ENCODE assay signal across 9 mouse cellular contexts in the genomic region with DNA sequence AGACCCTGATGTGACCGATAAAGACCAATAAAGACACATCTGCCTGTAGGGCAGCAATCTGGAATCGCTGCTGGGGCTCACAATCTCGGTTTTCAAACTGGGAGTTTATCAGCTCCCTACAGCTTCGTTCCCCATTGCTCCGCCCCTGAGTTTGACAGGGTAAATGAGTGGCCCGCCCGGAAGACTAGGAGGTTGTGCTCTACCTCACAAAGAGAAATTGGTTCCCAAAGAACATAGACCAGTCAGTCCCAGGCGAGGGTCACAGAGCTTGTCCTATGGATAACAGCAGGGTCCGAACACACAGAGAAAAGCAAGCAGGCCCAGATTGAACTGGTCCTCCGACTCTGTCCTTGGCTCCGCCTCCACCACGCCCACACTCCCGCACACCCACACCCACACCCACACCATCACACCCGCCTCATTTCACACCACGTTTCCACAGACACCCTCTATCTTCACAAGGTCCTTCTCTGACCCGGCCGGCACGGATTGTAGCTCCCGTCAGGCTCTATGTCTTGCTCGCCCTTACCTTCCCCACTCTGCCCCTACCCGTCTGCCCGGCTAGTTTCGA. TPM values are rescaled to one million over a fixed set of nuclear protein-coding genes. Genes with fewer than 3 reads are reported as not detected.
A peak's percentile ranks its signal among the peaks of the same experiment; 100 is the strongest.
DNase-seq lines count a peak whose midpoint lies in the region; ATAC-seq and TF ChIP-seq lines count a peak whose summit lies in the region.
"Had no signal": no experiment of that assay in that cellular context is flagged by ENCODE, and none has a peak within 500 bp of the region (broad histone marks: within the 10 kb centered on the region; RNA-seq: fewer than 3 reads in every experiment).

No protein-coding gene starts in this region.

- no peak for DNase-seq in testis, postnatal 14 days (ENCODE audit: low spot score)
- DNase-seq in adrenal gland, adult 18-20 months (ENCODE audit: low spot score in 2 of 2), result peak; percentile 75
- no peak for DNase-seq in limb, embryonic 11.5 days (ENCODE audit: low spot score)
- peak; percentile 78 to 79 for DNase-seq in urinary bladder, postnatal 36 days (ENCODE audit: low spot score in 2 of 2)

- no peak; the same call in 1 of the 2 replicates for ATAC-seq in forebrain, embryonic 12.5 days (ENCODE audit: low FRiP score)
- ATAC-seq in hindbrain, embryonic 12.5 days (ENCODE audit: low FRiP score), result no peak; the same call in 1 of the 2 replicates
- peak; percentile 88 for ATAC-seq in limb, embryonic 11.5 days (ENCODE audit: insufficient number of reproducible peaks, low FRiP score, low TSS enrichment, low read depth)
- no peak for ATAC-seq in midbrain, embryonic 12.5 days (ENCODE audit: low FRiP score, low read depth)

- peak overlapping the region; percentile 13 for H3K9ac ChIP-seq in forebrain, embryonic 12.5 days
- H3K9ac ChIP-seq in hindbrain, embryonic 12.5 days, result peak overlapping the region; percentile 46
- no peak overlapping the region for H3K9ac ChIP-seq in limb, embryonic 11.5 days (ENCODE audit: low read length)
- H3K9ac ChIP-seq in midbrain, embryonic 12.5 days (replicated peaks), result peak overlapping the region; percentile 50

- no peaks in the 10 kb centered on the region for H3K9me3 ChIP-seq in forebrain, embryonic 12.5 days
- H3K9me3 ChIP-seq in hindbrain, embryonic 12.5 days (replicated peaks), result no peaks in the 10 kb centered on the region
- no peaks in the 10 kb centered on the region for H3K9me3 ChIP-seq in limb, embryonic 11.5 days (ENCODE audit: control insufficient read depth, low read length)
- no peaks in the 10 kb centered on the region for H3K9me3 ChIP-seq in midbrain, embryonic 12.5 days

- H3K4me2 ChIP-seq in forebrain, embryonic 12.5 days, result peak overlapping the region; percentile 49
- H3K4me2 ChIP-seq in hindbrain, embryonic 12.5 days (replicated peaks), result peak overlapping the region; percentile 79
- H3K4me2 ChIP-seq in limb, embryonic 11.5 days (ENCODE audit: low read depth, severe bottlenecking), result peak overlapping the region; percentile 39
- peak overlapping the region; percentile 76 for H3K4me2 ChIP-seq in midbrain, embryonic 12.5 days (replicated peaks)

- peak; percentile 27; the same call in 1 of the 2 replicates for TF ChIP-seq POLR2A in testis, adult 2 months (IDR thresholded peaks at IDR 0.05; ENCODE audit: control insufficient read depth, low read depth, low read length)

- H3K27ac ChIP-seq in testis, adult 2 months (ENCODE audit: control insufficient read depth, insufficient read depth, low read depth, low read length), result peak overlapping the region; percentile 48
- H3K27ac ChIP-seq in forebrain, embryonic 12.5 days, result no peak overlapping the region
- H3K27ac ChIP-seq in hindbrain, embryonic 12.5 days, result no peak overlapping the region
- no peak overlapping the region for H3K27ac ChIP-seq in limb, embryonic 11.5 days (replicated peaks; ENCODE audit: low read depth, low read length)
- peak overlapping the region; percentile 39; the same call in 1 of the 2 replicates for H3K27ac ChIP-seq in midbrain, embryonic 12.5 days (replicated peaks)

- under 1% methylated on average over 23 of the region's 23 CpGs for WGBS in forebrain, embryonic 12.5 days
- under 1% methylated on average over 23 of the region's 23 CpGs for WGBS in hindbrain, embryonic 12.5 days
- under 1% methylated on average over 23 of the region's 23 CpGs for WGBS in limb, embryonic 11.5 days
- under 1% methylated on average over 23 of the region's 23 CpGs for WGBS in midbrain, embryonic 12.5 days

- no peak for TF ChIP-seq CTCF in testis, adult 2 months (IDR thresholded peaks at IDR 0.05; ENCODE audit: control insufficient read depth, insufficient read depth, insufficient replicate concordance, low read depth, low read length)

- H3K27me3 ChIP-seq in testis, adult 2 months (ENCODE audit: control insufficient read depth, insufficient read depth, low read length), result no peaks in the 10 kb centered on the region
- 0 out of 2 replicates have a peak, but pooled peaks cover 3% of the 10 kb centered on the region for H3K27me3 ChIP-seq in forebrain, embryonic 12.5 days
- H3K27me3 ChIP-seq in hindbrain, embryonic 12.5 days, result 0 out of 2 replicates have a peak, but pooled peaks cover 3% of the 10 kb centered on the region
- no peaks in the 10 kb centered on the region for H3K27me3 ChIP-seq in limb, embryonic 11.5 days (ENCODE audit: control insufficient read depth, insufficient read depth, low read length)
- H3K27me3 ChIP-seq in midbrain, embryonic 12.5 days, result no peaks in the 10 kb centered on the region

- peaks cover 7% of the 10 kb centered on the region for H3K4me1 ChIP-seq in testis, adult 2 months (ENCODE audit: control insufficient read depth, insufficient read depth, low read length)
- peaks cover 14% of the 10 kb centered on the region for H3K4me1 ChIP-seq in forebrain, embryonic 12.5 days
- H3K4me1 ChIP-seq in hindbrain, embryonic 12.5 days, result peaks cover 13% of the 10 kb centered on the region
- peaks cover 10% of the 10 kb centered on the region for H3K4me1 ChIP-seq in limb, embryonic 11.5 days (ENCODE audit: control insufficient read depth, insufficient read depth, low read length)
- H3K4me1 ChIP-seq in midbrain, embryonic 12.5 days, result peaks cover 12% of the 10 kb centered on the region

- H3K4me3 ChIP-seq in testis, adult 2 months (ENCODE audit: control insufficient read depth, low read depth, low read length), result peak overlapping the region; percentile 97
- H3K4me3 ChIP-seq in forebrain, embryonic 12.5 days (replicated peaks), result peak overlapping the region; percentile 62
- H3K4me3 ChIP-seq in hindbrain, embryonic 12.5 days, result peak overlapping the region; percentile 66
- peak overlapping the region; percentile 60 for H3K4me3 ChIP-seq in limb, embryonic 11.5 days (ENCODE audit: low read depth, low read length)
- H3K4me3 ChIP-seq in midbrain, embryonic 12.5 days, result peak overlapping the region; percentile 76

- no peaks in the 10 kb centered on the region for H3K36me3 ChIP-seq in testis, adult 2 months (ENCODE audit: control insufficient read depth, insufficient read depth, low read length)
- peaks cover 18% of the 10 kb centered on the region for H3K36me3 ChIP-seq in forebrain, embryonic 12.5 days (replicated peaks)
- H3K36me3 ChIP-seq in hindbrain, embryonic 12.5 days, result peaks cover 2% of the 10 kb centered on the region; the same call in 1 of the 2 replicates
- H3K36me3 ChIP-seq in limb, embryonic 11.5 days (ENCODE audit: control insufficient read depth, insufficient read depth, low read length), result 0 out of 2 replicates have a peak, but pooled peaks cover 2% of the 10 kb centered on the region
- peaks cover 12% of the 10 kb centered on the region for H3K36me3 ChIP-seq in midbrain, embryonic 12.5 days

RNA-seq across cellular contexts. Expression of gene Cep55, which starts 0.6 kb away (rescaled TPM):
- 9.6 and 11.6 TPM in 2 replicates for polyA plus RNA-seq in testis, adult 2 months (2012; rRNA removed)
- total RNA-seq in adrenal gland, adult 18-20 months (2021), result under 1 TPM; 0.35 to 0.73 TPM
- 52.9 and 54.7 TPM in 2 replicates for polyA plus RNA-seq in forebrain, embryonic 12.5 days (2016; fragmentation: Nextera tagmentation; extraction: Ambion mirVana)
- 26.8 TPM in 2 replicates for polyA plus RNA-seq in hindbrain, embryonic 12.5 days (2016; fragmentation: Nextera tagmentation; extraction: Ambion mirVana)
- polyA plus RNA-seq in limb, embryonic 11.5 days (2014; fragmentation: Nextera tagmentation; extraction: Ambion mirVana), result 34.9 and 38.9 TPM in 2 replicates
- 41.8 and 42.7 TPM in 2 replicates for polyA plus RNA-seq in midbrain, embryonic 12.5 days (2016; fragmentation: Nextera tagmentation; extraction: Ambion mirVana)

RNA-seq across cellular contexts. Expression of gene Myof, which starts 10.9 kb away (rescaled TPM):
- polyA plus RNA-seq in testis, adult 2 months (2012; rRNA removed), result 1.7 and 3.6 TPM in 2 replicates
- total RNA-seq in adrenal gland, adult 18-20 months (2021), result 10 to 100 TPM; 29.4 to 34.1 TPM
- 2.1 and 2.9 TPM in 2 replicates for polyA plus RNA-seq in forebrain, embryonic 12.5 days (2016; fragmentation: Nextera tagmentation; extraction: Ambion mirVana)
- polyA plus RNA-seq in hindbrain, embryonic 12.5 days (2016; fragmentation: Nextera tagmentation; extraction: Ambion mirVana), result 6.9 and 9.5 TPM in 2 replicates
- polyA plus RNA-seq in limb, embryonic 11.5 days (2014; fragmentation: Nextera tagmentation; extraction: Ambion mirVana), result 3.1 and 4.0 TPM in 2 replicates
- polyA plus RNA-seq in midbrain, embryonic 12.5 days (2016; fragmentation: Nextera tagmentation; extraction: Ambion mirVana), result 4.8 and 5.5 TPM in 2 replicates

RNA-seq across cellular contexts. Expression of gene Ffar4, which starts 42.6 kb away (rescaled TPM):
- polyA plus RNA-seq in testis, adult 2 months (2012; rRNA removed), result 1.6 and 2.2 TPM in 2 replicates
- 10 to 100 TPM; 14.0 to 40.8 TPM for total RNA-seq in adrenal gland, adult 18-20 months (2021)
- polyA plus RNA-seq in forebrain, embryonic 12.5 days (2016; fragmentation: Nextera tagmentation; extraction: Ambion mirVana), result not detected in 2 replicates
- not detected in 2 replicates for polyA plus RNA-seq in hindbrain, embryonic 12.5 days (2016; fragmentation: Nextera tagmentation; extraction: Ambion mirVana)
- polyA plus RNA-seq in limb, embryonic 11.5 days (2014; fragmentation: Nextera tagmentation; extraction: Ambion mirVana), result 0.31 and 0.72 TPM in 2 replicates
- polyA plus RNA-seq in midbrain, embryonic 12.5 days (2016; fragmentation: Nextera tagmentation; extraction: Ambion mirVana), result not detected in 2 replicates
- total RNA-seq: layer of hippocampus, adult 18-20 months had no signal

Comparison
In these comparisons a context has a peak if more than half of its experiments do, and no peak if none do; other contexts are left out.
1. H3K27ac ChIP-seq: peak in testis, adult 2 months (single experiment) and midbrain, embryonic 12.5 days (single experiment); none in forebrain, embryonic 12.5 days (single experiment), hindbrain, embryonic 12.5 days (single experiment) and limb, embryonic 11.5 days (single experiment).
2. DNase-seq: peak in adrenal gland, adult 18-20 months (2 of 2) and urinary bladder, postnatal 36 days (2 of 2); none in testis, postnatal 14 days (single experiment) and limb, embryonic 11.5 days (single experiment).
3. Peak in every context shown above with its lines, with median percentiles within 50 percentile points of each other: H3K4me3 ChIP-seq and H3K4me2 ChIP-seq.